ENCODE assay signal across 17 mouse cellular contexts in genomic region chr15:11712481-11713274, GRCm38 (mm10).
DNase-seq lines count a peak whose midpoint lies in the region; ATAC-seq lines count a peak whose summit lies in the region.
"Had no signal": no experiment of that assay in that cellular context is flagged by ENCODE, and none has a peak within 500 bp of the region (broad histone marks: within the 10 kb centered on the region; RNA-seq: fewer than 3 reads in every experiment).

No protein-coding gene starts in this region.

- H3K27me3 ChIP-seq in heart, embryonic 13.5 days (replicated peaks) = no peaks in the 10 kb centered on the region
- H3K27me3 ChIP-seq in embryonic facial prominence, embryonic 13.5 days = no peaks in the 10 kb centered on the region
- H3K27me3 ChIP-seq: hindbrain, embryonic 13.5 days; limb, embryonic 15.5 days had no signal

- no peaks in the 10 kb centered on the region for H3K36me3 ChIP-seq in heart, embryonic 13.5 days
- H3K36me3 ChIP-seq in embryonic facial prominence, embryonic 13.5 days = no peaks in the 10 kb centered on the region
- H3K36me3 ChIP-seq: hindbrain, embryonic 13.5 days; limb, embryonic 15.5 days; midbrain, embryonic 10.5 days had no signal

- intact Hi-C loops in left cerebral cortex, postnatal 14 days (cut with DNase I) = no loop called here

- ATAC-seq in heart, embryonic 13.5 days (ENCODE audit: extremely low read depth, insufficient number of reproducible peaks, low FRiP score, low TSS enrichment) = no peak
- no peak for ATAC-seq in embryonic facial prominence, embryonic 13.5 days (ENCODE audit: insufficient number of reproducible peaks, insufficient read depth, low FRiP score, low TSS enrichment, low read depth)
- ATAC-seq: intestine, embryonic 16.5 days had no signal

- no peak for DNase-seq in heart, adult 8-10 months (ENCODE audit: low spot score)
- peak; percentile 16 to 26 for DNase-seq in left cerebral cortex, postnatal 14 days (ENCODE audit: low spot score in 2 of 2)
- DNase-seq in left cerebral cortex, adult 18-20 months (ENCODE audit: low spot score in 2 of 2) = no peak
- DNase-seq in right cerebral cortex, postnatal 25 days = peak; percentile 9
- DNase-seq in spleen, postnatal 10 days (ENCODE audit: low spot score in 2 of 2) = no peak
- DNase-seq: adrenal gland, postnatal 36 days; cerebellum, adult 9-11 months; heart, postnatal 14 days; kidney, postnatal 14 days; thymus, postnatal 25 days had no signal

- 0 out of 2 replicates have a peak overlapping the region, but pooled peaks have one; percentile 24 for H3K27ac ChIP-seq in heart, embryonic 13.5 days (replicated peaks)
- peak overlapping the region; percentile 45; the same call in 1 of the 2 replicates for H3K27ac ChIP-seq in embryonic facial prominence, embryonic 13.5 days
- H3K27ac ChIP-seq: hindbrain, embryonic 13.5 days; limb, embryonic 15.5 days; midbrain, embryonic 10.5 days had no signal

- H3K4me1 ChIP-seq in heart, embryonic 13.5 days = peaks cover 16% of the 10 kb centered on the region
- H3K4me1 ChIP-seq in embryonic facial prominence, embryonic 13.5 days = no peaks in the 10 kb centered on the region
- H3K4me1 ChIP-seq: hindbrain, embryonic 13.5 days; limb, embryonic 15.5 days; midbrain, embryonic 10.5 days had no signal

- H3K4me2 ChIP-seq in heart, embryonic 13.5 days = peak overlapping the region; percentile 20; the same call in 1 of the 2 replicates
- H3K4me2 ChIP-seq in embryonic facial prominence, embryonic 13.5 days = no peak overlapping the region
- H3K4me2 ChIP-seq: hindbrain, embryonic 13.5 days; limb, embryonic 15.5 days had no signal

- H3K9me3 ChIP-seq in heart, embryonic 13.5 days = no peaks in the 10 kb centered on the region
- H3K9me3 ChIP-seq in embryonic facial prominence, embryonic 13.5 days = no peaks in the 10 kb centered on the region
- H3K9me3 ChIP-seq: hindbrain, embryonic 13.5 days; midbrain, embryonic 10.5 days had no signal

- no peak overlapping the region for H3K4me3 ChIP-seq in heart, embryonic 13.5 days
- H3K4me3 ChIP-seq in embryonic facial prominence, embryonic 13.5 days = no peak overlapping the region
- H3K4me3 ChIP-seq: erythroblast, embryonic 14.5 days; hindbrain, embryonic 13.5 days; limb, embryonic 15.5 days; midbrain, embryonic 10.5 days had no signal

- H3K9ac ChIP-seq in heart, embryonic 13.5 days = no peak overlapping the region
- H3K9ac ChIP-seq in embryonic facial prominence, embryonic 13.5 days = no peak overlapping the region
- H3K9ac ChIP-seq: hindbrain, embryonic 13.5 days; limb, embryonic 15.5 days had no signal

- 51% methylated on average over 16 of the region's 16 CpGs for WGBS in heart, embryonic 13.5 days
- WGBS in embryonic facial prominence, embryonic 13.5 days = 67% methylated on average over 16 of the region's 16 CpGs

Comparison
In these comparisons a context has a peak if more than half of its experiments do, and no peak if none do; other contexts are left out.
1. DNase-seq: peak in left cerebral cortex, postnatal 14 days (2 of 2) and right cerebral cortex, postnatal 25 days (single experiment); none in heart, adult 8-10 months (single experiment), left cerebral cortex, adult 18-20 months (0 of 2) and spleen, postnatal 10 days (0 of 2).